Mouse (Mus musculus): ENCODE measurements around the gene Tmem229b.

DNA sequence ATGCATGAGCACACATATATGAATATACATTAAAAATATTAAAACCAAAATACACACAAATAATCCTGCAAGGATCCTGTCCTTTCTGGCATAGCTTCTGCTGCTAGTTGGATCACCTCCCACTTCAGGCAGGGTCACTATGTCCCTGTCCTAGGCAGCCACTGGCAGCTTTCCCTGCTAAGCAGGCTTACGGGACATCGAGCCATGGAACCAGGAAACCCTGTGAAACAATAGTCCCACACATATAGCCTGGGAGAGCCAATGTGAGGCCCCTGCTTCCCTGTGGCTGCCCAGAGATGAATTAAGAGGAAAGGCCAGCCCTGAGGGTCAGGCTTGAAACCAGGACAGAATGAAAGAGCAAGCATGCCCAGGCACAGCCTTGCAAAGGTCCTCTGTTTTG lies 35.8 kb downstream of the Tmem229b start:
- TF ChIP-seq CTCF (IDR thresholded peaks at IDR 0.05; ENCODE audit: control insufficient read depth, insufficient read depth, insufficient read length) = no peak
- no peak for TF ChIP-seq MYOD1 (IDR thresholded peaks at IDR 0.05; ENCODE audit: control insufficient read depth, insufficient read length, low read depth)
- TF ChIP-seq MAX (IDR thresholded peaks at IDR 0.05) = no peak
